Mouse (Mus musculus): ENCODE measurements around the gene Pla2g15.

- TF ChIP-seq HCFC1 (IDR thresholded peaks at IDR 0.05; ENCODE audit: low read depth, low read length), result no peak
- peak; percentile 64; the same call in 1 of the 2 replicates for TF ChIP-seq MYC (IDR thresholded peaks at IDR 0.05; ENCODE audit: low read depth, low read length)
- no peak for TF ChIP-seq CTCF (IDR thresholded peaks at IDR 0.05 in 2 of 3, conservative IDR thresholded peaks at IDR 0.05 in 1 of 3; ENCODE audit: control insufficient read depth in 1 of 3, insufficient read depth in 1 of 3, low read depth in 2 of 3, low read length in 3 of 3, poor library complexity in 1 of 3, severe bottlenecking in 1 of 3)
- TF ChIP-seq GATA1 (IDR thresholded peaks at IDR 0.05; ENCODE audit: low read depth, low read length), result peak; percentile 95
- no peak for TF ChIP-seq E2F4 (IDR thresholded peaks at IDR 0.05; ENCODE audit: borderline replicate concordance, low read depth, low read length)
- peak; percentile 87 for TF ChIP-seq MAFK (IDR thresholded peaks at IDR 0.05; ENCODE audit: borderline replicate concordance, low read depth, low read length)
- no peak for TF ChIP-seq CHD1 (IDR thresholded peaks at IDR 0.05; ENCODE audit: low read depth, low read length)
- peak; percentile 65 for TF ChIP-seq TAL1 (IDR thresholded peaks at IDR 0.05; ENCODE audit: low read length)
These were observed 7.2 kb downstream of the Pla2g15 start for GRCm38 (mm10) chr8:106157419-106157818.
